Mouse (Mus musculus) hematopoietic multipotent progenitor cell, adult 10-12 weeks (in vitro differentiated cells): Measurements from ENCODE around the gene C5ar2. TPM values are rescaled to one million over a fixed set of nuclear protein-coding genes. Genes with fewer than 3 reads are reported as not detected.

Experiments used
- polyA plus RNA-seq: library from polyadenylated mRNA; stranded (reverse); fragments of >175 nt; gene quantifications from 2 replicates; pipeline ENCODE4 v1.2.3, GENCODE M21; 2012; ENCODE audit warnings: low replicate concordance

Gene C5ar2
- polyA plus RNA-seq: 0.54 and 0.97 TPM in 2 replicates

GRCm38 (mm10) chr7:16244067-16244466 lies at the start of gene C5ar2:
TSS of gene C5ar2 (minus strand) at chr7:16244154.

GRCm38 (mm10) chr7:16286026-16286961 lies 42.3 kb upstream of the C5ar2 start, which contains the start of gene Ccdc9:
TSS of gene Ccdc9 (minus strand) at chr7:16286795.

GRCm38 (mm10) chr7:16273081-16273765 lies 29.3 kb upstream of the C5ar2 start, which contains the start of gene Inafm1:
TSS of gene Inafm1 (minus strand) at chr7:16273617.

GRCm38 (mm10) chr7:16259110-16259590 lies 15.2 kb upstream of the C5ar2 start, which contains the start of gene C5ar1:
TSS of gene C5ar1 (minus strand) at chr7:16259540.

GRCm38 (mm10) chr7:16221582-16222272 lies 22.2 kb downstream of the C5ar2 start, which contains the start of gene Dhx34:
TSS of gene Dhx34 (minus strand) at chr7:16222037.

Other genes starting within 250 kb of the C5ar2 start
- 162 and 369 TPM in 2 replicates for gene Bicra, start 196.2 kb downstream of the C5ar2 start, polyA plus RNA-seq
- gene Zfp541, start 182.3 kb downstream of the C5ar2 start, polyA plus RNA-seq: 0.51 TPM in 1 of 2 replicates, not detected in the other
- 107 and 182 TPM in 2 replicates for gene Napa, start 145.7 kb downstream of the C5ar2 start, polyA plus RNA-seq
- 18.1 and 30.7 TPM in 2 replicates for gene Kptn, start 124.3 kb downstream of the C5ar2 start, polyA plus RNA-seq
- 0.44 and 0.93 TPM in 2 replicates for gene Slc8a2, start 114.3 kb downstream of the C5ar2 start, polyA plus RNA-seq
- gene Meis3, start 69.1 kb downstream of the C5ar2 start, polyA plus RNA-seq: 18.3 and 26.2 TPM in 2 replicates
- gene Dhx34, start 22.1 kb downstream of the C5ar2 start, polyA plus RNA-seq: 48.5 and 105 TPM in 2 replicates
- gene C5ar1, start 15.4 kb upstream of the C5ar2 start, polyA plus RNA-seq: 7.8 and 14.0 TPM in 2 replicates
- 28.8 and 82.8 TPM in 2 replicates for gene Inafm1, start 29.5 kb upstream of the C5ar2 start, polyA plus RNA-seq
- 99.7 and 173 TPM in 2 replicates for gene Ccdc9, start 42.6 kb upstream of the C5ar2 start, polyA plus RNA-seq
- 52.3 and 259 TPM in 2 replicates for gene Bbc3, start 64.2 kb upstream of the C5ar2 start, polyA plus RNA-seq
- gene Sae1, start 143.7 kb upstream of the C5ar2 start, polyA plus RNA-seq: 13.9 and 16.1 TPM in 2 replicates
- 164 and 303 TPM in 2 replicates for gene Zc3h4, start 156.8 kb upstream of the C5ar2 start, polyA plus RNA-seq
- gene Tmem160, start 208.6 kb upstream of the C5ar2 start, polyA plus RNA-seq: 111 and 173 TPM in 2 replicates
- gene Npas1, start 233.6 kb upstream of the C5ar2 start, polyA plus RNA-seq: not detected in 2 replicates